Mouse (Mus musculus) ES-E14 (cell line): ENCODE results near the gene Cdhr2.

Experiments
- HCFC1 ChIP-seq: IDR thresholded peaks from 2 replicates; pipeline ENCODE4 v1.6.1; 2012; ENCODE audit warnings: low read length, inconsistent platforms, borderline replicate concordance; ENCODE audit not compliant: insufficient read depth
- ZNF384 ChIP-seq: IDR thresholded peaks from 2 replicates; pipeline ENCODE4 v1.6.1; 2012; ENCODE audit warnings: low read depth, low read length, inconsistent platforms

GRCm38 (mm10) chr13:54660877-54661276 lies 40.4 kb upstream of the Cdhr2 start:
- TF ChIP-seq ZNF384 (no peak), HCFC1 (no peak)
